Mouse (Mus musculus) c-Kit-negative CD71-positive TER-119-positive erythroid progenitor cells, embryonic 14.5 days (primary cell): ENCODE data around the gene Rgcc.

Experiments
- DNase-seq: peaks from one replicate; pipeline ENCODE4 v3.0.0-alpha.2; 2013; ENCODE audit warnings: low read depth, low spot score

Rgcc gene

DNA sequence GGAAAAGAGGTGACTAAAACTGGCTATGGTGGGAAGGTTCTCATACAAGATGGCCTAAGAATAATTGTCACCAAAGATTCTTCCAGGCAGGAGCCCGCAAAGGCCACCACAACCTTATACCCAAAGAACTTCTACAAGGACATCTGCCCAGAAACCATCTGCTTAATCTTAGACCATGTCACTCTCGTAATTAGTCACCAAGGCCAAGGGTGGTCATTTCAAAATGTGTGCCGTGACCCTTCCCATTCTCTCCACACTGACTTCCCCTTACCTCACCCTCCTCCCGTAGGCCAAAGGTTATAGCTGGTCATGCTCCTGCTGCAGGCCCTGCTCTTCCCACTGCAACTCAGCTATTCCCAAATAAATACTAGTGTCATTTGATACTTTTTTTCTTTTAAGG lies 22.5 kb downstream of the Rgcc start:
- DNase-seq = no peak

DNA sequence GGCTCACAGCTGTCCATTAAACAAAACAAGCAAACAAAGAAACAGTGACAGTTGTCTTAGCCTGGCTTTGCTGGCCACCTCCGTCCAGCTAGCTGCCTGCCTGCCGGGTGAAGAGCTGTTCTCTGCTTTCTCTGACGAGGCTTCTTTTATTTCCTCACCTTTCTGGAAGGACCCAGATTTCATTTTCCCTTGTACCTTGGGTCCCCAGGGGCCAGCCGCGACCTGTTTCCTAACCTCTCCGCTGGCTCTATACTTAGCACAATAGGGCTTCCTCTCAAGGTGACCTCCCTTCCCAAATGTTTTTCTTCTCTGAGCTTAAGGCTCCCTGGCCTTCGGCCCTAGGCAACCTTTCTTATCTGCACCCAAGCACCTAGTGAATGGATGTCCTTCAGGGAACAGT lies 23.5 kb downstream of the Rgcc start:
- DNase-seq = no peak

DNA sequence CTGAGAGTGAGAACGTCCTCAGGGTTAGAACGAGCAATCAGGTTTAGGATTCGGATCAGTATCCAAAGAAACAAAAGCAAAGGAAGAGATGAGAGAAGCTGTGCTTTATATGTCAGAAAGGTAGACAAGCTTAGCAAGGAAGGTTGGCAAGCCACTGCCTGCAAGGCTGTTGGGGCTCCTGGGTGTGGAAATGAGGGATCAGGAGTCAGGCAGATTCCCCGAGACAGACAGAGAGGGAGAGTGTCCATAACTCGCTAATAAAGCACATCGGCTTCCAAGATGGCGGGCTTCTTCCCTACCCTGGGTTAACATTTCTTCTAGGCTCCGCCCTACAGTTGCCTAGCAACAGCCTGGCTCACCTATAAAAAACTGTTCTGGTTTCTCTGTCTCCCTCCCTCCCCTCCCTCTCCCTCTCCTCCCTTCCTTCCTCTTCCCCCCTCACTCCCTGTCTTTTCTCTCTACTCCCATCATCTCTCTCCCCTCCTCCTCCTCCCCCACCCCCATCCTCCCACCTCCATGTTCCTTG lies 25.5 kb downstream of the Rgcc start:
- DNase-seq = no peak

DNA sequence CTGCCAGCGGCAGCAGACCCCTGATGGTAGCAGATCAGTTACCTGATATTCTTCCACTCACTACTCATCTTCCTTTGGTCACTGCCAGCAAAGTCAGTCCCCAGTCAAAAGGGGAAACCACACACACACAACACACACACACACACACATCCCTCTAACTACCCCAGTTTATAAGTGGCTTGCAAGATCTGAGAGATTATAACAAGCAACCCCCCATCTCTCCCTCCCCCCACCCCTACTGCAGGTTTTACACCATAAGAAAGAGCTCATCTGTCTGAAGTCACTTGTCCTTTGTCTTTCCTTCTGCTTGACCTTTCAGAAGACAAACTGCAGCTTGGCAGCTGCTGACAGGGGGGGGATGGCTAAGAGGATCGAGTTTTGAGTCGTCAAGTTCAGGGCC lies 26.0 kb downstream of the Rgcc start:
- no peak for DNase-seq

DNA sequence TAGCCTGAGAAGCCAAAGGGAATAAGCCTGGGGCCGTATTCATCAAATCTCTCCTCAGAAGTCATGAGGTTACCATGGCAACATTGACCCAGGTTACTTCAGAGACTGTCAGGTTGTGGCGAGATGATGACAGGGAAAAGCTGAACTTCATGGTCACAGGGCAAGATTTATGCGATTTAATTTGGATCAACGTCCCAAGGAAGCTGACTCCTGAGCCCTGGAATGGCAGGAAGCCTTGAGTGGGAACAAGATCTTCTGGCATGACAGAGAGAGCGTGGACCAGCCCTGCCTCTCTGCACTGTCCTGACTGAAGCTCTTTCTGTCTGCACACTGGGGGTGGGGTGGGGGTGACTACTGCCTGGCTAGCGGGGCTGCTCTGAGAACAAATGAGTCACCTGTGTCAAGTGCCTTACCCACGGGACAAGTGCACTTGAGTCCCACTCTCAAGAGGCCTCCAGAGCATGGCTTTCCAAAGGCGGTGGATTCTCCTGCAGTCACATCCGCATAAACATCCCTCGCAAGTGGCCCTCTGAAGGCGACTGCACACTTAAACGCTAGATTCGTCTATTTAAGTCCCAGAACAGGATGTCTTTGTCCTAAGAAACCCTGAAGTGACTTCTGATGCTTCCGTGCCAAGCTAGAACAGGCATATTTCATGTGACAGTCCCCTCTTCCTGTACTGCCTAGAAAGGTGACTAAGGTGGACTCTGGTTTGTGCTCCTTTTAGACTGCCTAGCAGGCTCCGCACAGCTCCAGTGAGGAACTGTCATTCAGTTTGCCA lies 27.6 kb downstream of the Rgcc start:
- no peak for DNase-seq

DNA sequence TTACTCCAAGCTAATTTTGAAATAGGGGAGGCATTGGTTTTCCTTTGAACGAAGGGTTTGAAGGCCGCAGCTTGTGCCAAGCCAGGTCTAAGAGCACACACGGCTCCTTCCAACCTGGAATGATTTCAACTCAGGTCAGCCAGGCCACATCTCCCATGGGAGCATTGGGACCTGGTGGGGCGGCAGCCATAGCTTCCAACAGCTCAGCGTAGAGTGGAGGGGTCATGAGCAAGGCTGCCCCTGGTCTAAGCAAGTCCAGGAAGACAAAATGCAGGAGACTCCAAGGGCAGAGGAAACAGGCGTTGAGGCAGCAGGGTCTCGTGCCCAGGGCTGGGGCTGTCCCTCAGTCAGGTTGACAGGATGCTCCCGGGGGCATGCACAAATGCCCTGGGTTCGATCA lies 28.5 kb downstream of the Rgcc start:
- no peak for DNase-seq

DNA sequence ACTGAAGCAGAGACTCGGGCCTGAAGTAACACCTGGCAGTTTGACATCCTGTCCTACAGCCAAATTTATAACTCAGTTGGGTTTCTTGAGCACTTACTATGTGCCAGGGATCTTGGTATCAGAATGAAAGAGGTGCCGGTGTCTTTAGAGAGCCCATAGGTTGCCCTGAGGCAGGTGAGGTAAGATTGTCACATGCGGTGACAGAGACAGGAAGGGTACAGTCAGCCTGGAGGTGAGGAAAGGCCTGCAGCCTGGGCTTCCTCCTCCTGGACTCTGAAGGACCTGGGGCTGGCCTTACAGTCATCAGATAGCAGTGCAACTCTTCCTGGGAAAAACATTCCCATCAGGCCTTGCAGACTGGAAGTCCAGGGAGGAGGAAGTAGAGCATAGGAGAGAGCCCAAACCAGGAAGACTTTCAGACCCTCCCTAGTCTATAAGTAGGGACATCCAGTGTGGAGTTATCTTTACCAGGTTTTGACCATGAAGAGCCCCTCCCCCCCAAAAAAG lies 29.2 kb downstream of the Rgcc start:
- no peak for DNase-seq

DNA sequence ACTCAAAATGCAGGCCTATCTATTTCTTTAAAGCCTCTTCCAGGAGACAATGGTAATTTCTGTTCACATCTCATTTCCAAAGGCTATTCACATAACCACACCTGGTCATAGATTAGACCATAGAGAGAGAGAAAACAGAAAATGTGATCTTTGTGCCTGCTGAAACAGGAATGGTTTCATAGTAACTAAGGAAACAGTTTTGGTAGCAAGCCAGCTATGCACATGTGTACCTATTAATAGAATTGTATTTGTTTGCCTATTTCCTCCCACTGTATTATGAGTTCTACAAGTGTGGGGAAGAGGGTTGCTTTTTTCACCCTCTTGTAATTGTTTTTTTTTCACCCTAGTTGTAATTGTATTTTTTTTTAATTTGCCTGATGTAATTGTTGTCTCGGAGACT lies 31.9 kb downstream of the Rgcc start:
- no peak for DNase-seq

DNA sequence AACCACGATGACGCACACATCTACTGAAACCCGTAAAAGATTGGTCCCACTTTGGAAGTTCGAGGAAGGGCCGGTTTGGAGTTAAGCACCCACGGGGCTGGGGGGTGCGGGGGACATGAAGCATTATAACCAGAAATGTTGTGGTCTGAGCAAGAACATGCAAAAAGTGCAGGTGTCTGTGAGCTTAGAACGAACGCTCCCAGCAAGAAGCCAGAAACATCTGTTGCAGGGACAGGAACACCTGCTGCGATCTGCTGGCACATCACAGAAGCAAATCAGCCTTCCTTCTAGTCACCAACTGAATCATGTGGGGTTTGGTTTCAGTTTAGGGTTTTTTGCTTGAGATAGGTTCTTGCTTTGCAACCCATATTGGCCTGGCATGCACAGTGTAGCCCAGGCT lies 33.6 kb downstream of the Rgcc start:
- no peak for DNase-seq

DNA sequence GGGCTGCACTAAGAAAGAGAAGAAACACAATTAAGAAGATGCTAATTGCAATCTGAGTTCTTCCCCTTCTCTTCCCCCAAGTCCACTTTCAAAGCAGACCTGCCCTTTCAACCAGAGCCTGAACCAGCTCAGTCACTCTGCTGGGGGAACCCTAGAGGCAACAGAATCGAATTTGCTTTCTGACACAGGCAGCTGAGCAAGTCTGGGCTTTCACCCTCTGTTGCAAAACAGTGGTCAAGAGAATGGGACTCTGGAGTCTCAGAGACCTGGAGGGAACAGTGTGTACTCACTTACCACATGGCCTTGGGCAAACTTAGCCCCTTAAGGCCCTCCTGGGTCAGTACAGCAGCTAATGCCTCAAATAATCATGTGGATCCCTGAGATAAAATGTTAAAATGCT lies 34.1 kb downstream of the Rgcc start:
- no peak for DNase-seq

DNA sequence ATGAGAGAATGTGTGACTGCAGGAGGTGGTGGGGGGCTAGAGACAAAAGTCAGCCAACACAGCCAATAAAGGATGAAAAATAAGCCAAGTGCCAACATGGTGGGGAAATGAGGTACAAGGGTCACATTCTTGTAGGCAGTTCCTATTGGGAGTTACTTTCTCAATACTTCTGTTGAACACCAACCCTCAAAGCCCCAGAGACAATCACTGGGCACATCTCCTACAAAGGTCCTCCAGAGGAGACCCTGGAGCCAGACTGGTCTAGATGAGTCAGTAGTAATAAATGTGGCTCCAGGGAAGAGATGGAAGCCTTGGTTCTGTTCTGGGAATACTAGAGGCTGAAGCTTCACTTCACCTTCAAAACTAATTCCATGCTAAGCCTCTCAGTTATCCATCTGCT lies 35.0 kb downstream of the Rgcc start:
- DNase-seq = no peak

DNA sequence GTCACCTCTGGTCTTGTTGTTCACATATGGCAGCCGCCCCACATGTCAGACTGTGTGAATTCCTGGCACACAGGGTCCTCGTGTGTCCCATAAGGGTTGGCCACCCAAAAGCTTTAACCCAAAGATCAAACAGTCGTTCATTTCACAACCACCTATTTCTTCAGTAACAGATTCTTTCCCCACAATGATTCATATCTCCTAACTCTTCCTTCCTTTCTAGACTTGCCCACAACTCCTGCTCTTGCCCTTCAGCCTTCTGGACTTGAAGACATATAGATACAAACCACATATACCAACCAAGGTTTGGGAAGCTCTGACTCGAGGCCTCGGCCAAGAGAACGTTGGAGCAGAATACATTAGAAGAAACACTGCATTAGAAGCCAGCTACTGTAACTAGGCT lies 35.7 kb downstream of the Rgcc start:
- no peak for DNase-seq

DNA sequence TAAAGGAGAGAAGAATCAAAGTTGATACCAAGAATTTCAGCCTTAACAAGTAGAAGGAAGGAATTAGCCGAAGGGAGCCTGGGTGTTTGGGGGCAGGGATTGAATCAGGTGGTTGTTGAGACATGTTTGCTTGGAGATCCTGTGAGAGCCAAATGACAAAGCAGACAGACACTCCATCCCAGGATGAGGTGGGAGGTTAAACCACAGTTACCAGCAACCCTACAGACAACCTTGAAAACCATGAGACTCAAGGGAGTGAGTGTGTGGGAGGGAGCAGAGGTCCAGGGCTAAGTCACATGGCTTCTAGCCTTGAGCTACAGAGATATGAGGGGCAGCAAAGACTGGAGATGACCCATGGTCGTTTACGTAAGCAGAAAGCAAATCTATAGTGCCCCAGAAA lies 38.1 kb downstream of the Rgcc start:
- no peak for DNase-seq

DNA sequence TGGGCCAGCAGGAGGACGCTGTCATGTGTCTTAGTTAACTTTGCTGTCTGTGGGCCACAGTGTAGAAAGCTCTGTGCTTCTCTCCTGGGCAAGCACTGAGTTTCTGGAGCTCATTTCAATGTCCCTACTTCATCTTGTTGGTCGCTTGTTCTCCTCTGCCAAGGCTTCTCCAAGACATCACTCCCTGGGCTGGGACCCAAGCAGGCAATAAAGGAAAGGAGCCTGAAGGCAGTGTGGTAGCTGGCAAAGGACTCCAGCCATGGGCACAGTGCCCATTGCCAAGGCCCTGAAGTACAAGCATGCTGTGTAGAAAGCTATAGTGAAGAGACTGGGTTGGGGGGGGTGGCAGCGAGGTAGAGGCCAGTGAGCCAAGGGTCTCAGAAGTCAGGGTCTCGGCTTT lies 38.8 kb downstream of the Rgcc start:
- no peak for DNase-seq

DNA sequence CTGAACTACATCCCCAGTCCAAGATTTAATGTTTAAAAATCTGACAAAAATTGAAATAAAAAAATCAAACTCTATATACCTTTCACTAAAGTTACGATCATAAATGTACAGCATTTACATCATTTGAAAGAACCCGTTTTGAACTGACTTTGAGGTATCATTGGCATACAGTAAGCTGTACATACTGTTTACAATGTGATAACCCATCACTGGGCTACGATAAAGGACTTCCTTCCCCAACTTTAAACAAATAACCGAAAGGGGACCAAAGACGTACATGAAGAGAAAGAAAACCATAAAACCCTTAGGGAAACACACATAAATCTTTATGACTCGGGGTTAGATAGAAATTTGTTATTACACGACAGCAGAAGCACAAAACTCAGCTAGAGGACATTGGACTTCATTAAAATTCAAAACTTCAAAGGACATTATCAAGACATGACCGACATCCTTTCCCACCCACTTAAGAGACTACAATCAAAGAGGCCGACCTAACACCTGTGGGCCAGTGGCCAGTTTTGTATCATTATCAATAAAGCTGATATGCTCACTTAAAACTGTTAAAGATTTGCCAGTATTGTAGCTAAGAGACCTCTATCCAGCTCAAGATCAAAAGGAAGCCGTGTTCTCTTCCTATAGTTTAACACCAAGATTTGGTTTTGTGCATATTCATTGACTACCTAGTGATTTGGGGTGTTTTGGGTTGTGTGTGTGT lies 42.2 kb downstream of the Rgcc start:
- DNase-seq = no peak

DNA sequence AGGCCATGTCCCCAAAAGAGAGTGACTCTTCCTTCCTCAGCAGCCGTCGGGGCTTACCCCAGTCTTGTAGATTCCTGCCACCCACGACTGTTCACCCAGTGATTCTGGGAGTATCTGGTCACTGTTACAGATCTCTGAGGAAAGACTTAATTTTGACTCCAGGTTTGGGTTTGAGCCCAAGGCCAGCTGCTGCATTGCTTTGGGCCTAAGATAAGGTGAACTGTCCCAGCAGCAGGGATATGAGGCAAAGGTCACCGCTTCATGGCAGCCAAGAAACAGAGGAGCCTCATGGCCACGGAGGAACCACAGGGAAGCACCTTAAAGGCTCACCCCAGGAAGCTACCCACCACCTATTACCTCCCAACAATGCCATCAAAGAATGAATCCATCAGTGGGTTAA lies 44.8 kb downstream of the Rgcc start:
- no peak for DNase-seq

DNA sequence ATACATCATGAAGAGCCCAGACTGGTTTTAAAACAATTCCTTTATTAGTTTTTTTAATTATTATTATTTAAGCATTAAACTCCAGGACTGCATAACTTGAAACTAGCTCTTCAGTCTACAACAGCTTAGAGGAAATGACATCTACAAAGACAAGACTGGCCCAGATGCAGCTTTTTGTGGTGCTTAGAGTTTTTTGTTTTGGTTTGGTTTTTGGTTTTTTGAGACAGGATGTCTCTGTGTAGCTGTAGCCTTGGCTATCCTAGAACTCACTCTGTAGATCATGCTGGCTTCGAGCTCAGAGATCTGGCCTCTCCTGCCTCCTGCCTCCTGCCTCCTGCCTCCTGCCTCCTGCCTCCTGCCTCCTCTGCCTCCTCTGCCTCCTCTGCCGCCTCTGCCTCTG lies 45.7 kb downstream of the Rgcc start:
- no peak for DNase-seq

DNA sequence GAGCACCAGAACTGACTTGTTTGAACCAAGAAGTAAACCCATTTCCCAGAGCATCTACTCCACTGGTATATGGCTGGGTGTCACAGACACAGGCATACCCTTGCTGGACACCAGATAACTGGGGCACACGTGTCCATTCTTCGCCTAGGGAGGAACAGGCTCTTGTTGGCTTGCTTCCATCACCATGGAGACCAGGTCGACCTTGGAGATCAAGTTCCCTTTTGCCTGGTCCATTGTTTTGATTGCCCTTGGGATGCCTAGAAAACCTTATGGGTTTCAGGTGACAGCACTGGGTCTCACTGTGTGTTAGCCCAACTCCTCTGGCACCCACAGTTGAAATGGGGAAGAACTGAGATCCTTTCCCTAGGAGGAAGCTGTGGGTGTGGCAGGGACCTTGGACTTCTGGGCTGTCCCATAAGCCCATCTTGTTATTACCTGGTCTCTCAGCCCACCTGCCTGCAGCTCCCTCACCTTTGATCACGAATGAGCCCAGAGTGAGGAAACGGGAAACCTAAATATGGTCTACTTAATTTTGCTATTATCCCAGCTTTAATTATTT lies 49.6 kb downstream of the Rgcc start:
- no peak for DNase-seq

DNA sequence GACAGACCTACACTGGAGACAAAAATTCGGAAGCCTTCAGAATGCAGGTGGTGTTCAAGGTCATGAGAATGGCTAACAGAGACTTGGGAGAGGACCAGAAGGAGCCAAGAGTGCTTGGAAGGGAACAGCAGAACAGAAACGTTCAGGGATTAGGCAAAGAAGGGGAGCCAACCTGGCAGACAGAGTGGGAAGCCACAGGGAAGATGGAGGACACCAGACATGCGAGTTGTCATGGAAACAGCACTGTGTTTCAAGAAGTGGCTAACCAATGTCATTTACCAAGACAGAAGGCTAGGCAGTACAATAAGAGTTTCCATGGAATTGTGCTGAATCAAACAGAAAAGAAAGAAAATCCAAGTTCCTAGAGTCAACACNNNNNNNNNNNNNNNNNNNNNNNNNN lies 56.9 kb downstream of the Rgcc start:
- no peak for DNase-seq

DNA sequence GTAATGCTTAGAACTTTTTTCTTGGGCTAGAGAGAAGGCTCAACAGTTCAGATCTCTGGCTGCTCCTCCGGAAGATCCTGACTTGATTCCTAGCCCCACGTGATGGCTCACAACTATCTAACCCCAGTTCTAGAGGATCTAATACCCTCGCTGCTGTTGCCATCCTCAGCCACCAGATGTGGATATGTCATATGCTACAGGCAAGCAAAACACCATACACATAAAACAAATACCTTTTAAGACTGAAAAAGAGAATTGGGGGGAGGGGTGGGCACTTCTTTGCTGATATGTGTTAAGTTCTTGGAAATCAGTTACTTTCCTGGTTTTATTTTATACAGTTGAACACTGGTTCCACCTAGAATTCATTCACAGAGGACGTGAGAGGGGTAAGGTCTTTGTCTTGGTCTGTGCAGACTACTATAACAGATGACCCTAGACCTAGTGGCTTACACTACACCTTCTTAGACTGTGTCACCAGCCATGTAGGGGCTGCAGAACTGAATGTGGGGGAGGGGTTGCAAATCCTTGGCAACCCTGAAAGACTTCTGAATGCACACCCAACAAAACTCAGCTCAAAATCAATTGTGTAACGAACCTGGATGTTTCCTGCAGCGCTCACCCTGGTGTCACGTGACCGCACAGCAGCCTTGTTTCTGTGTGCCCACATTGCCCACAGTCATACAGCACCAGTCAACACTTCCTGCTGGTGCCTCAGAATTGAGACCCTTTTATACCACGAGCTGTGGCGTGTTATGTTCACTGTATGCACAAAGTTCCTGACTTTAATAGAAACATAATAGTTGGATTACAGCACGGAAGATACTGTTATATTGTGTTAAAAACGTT lies 58.2 kb downstream of the Rgcc start:
- no peak for DNase-seq

DNA sequence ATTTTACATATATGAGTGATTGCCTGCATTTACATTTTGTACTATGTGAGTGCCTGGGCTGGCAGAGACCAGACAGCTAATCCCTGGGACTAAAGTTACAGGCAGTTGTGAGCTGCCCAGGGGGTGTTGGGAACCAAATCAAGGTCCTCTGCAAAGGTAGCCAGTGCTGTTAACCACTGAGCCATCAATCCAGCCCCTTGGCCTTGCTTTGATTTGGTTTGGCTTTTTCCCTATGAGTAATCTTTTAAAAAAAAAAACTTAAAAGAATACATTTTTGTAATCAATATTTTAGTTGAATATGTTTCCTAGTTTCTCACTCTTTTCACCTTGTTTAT lies 59.1 kb downstream of the Rgcc start:
- no peak for DNase-seq
